Mouse (Mus musculus) lung, postnatal 0 days (tissue): Measurements from ENCODE around the gene Ddx19b.

ENCODE experiments used
- CTCF ChIP-seq: IDR thresholded peaks from 2 replicates; pipeline ENCODE4 v1.5.1; 2016; ENCODE audit warnings: antibody characterized with exemption, mild to moderate bottlenecking
- EP300 ChIP-seq: IDR thresholded peaks from 2 replicates; pipeline ENCODE4 v1.6.1; 2016; ENCODE audit warnings: antibody characterized with exemption, mild to moderate bottlenecking, control low read depth

DNA sequence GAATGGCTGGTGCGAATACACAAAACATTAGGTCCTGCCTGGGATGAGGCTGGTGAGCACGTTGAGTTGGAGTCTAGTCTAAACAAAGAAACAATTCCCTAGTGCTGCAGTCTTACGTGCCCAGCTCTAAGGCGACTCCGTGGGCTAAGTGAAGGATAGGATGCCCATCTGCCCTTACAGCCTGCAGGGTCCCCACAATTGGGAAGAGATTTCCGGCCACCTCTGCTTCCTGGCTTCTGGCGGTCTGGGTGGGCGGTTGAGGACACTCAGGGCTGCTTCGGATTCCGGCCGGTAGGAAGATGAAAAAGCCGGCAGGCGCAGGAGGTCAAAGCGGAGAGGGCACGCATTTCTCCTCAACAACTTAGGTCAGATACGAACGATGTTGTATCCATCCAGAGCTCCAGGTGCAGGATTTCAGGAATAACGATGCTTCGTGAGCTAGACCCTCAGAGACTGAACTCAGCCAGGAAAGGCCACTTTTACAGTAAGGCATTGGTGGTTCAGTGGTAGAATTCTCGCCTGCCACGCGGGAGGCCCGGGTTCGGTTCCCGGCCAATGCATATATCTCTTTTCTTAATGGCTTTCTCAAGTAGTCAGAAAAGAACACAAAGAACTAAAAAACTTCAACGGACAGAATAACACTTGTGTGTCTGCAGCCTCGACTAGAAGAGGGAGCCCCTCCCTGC lies 30.7 kb upstream of the Ddx19b start:
- TF ChIP-seq CTCF (no peak), EP300 (no peak)
